Mouse (Mus musculus) neural tube, embryonic 14.5 days (tissue): ENCODE results near the gene Gm49403. TPM values are rescaled to one million over a fixed set of nuclear protein-coding genes. Genes with fewer than 3 reads are reported as not detected.
A peak's percentile ranks its signal among the peaks of the same experiment; 100 is the strongest.
"Not testable (repeated sequence)": the region's sequence is repeated elsewhere in the genome, so short reads cannot be mapped to it uniquely, and the experiment has no call there.

Source experiments
- ATAC-seq: fragments of 200-750 bp; cut with Nextera tagmentation; 2 replicates; pipeline ENCODE4 v1.8.0; 2017; ENCODE audit warnings: low read depth, mild to moderate bottlenecking, moderate TSS enrichment, moderate library complexity
- H3K27ac ChIP-seq: fragments of 300-500 bp; sonication (generic); 2 replicates; pipeline ENCODE4 v1.5.1; 2014; ENCODE audit warnings: low read depth, mild to moderate bottlenecking, control low read depth, low read length, moderate library complexity, mixed read lengths
- H3K27me3 ChIP-seq: fragments of 300-500 bp; sonication (generic); 2 replicates; pipeline ENCODE4 v1.6.1; 2014; ENCODE audit warnings: low read length; ENCODE audit not compliant: control insufficient read depth, insufficient read depth
- H3K36me3 ChIP-seq: fragments of 300-500 bp; sonication (generic); 2 replicates; pipeline ENCODE4 v1.6.1; 2014; ENCODE audit warnings: low read length, mixed read lengths; ENCODE audit not compliant: control insufficient read depth, insufficient read depth
- H3K4me1 ChIP-seq: fragments of 300-500 bp; sonication (generic); 2 replicates; pipeline ENCODE4 v1.6.1; 2014; ENCODE audit warnings: low read length; ENCODE audit not compliant: control insufficient read depth, insufficient read depth
- H3K4me2 ChIP-seq: fragments of 300-500 bp; sonication (generic); 2 replicates; pipeline ENCODE4 v1.6.1; 2014; ENCODE audit warnings: mild to moderate bottlenecking, low read depth, low read length, control low read depth
- H3K4me3 ChIP-seq: fragments of 300-500 bp; sonication (generic); 2 replicates; pipeline ENCODE4 v1.5.1; 2014; ENCODE audit warnings: low read depth, low read length, control low read depth, mixed read lengths
- H3K9ac ChIP-seq: fragments of 300-500 bp; sonication (generic); replicated peaks from 2 replicates; pipeline ENCODE4 v1.6.1; 2014; ENCODE audit warnings: low read depth, mild to moderate bottlenecking, control low read depth, low read length, mixed read lengths
- H3K9me3 ChIP-seq: fragments of 300-500 bp; sonication (generic); 2 replicates; pipeline ENCODE4 v1.6.1; 2016; ENCODE audit warnings: low read length; ENCODE audit not compliant: control insufficient read depth
- WGBS: fragments of 180-500 bp; shearing (Covaris S2); extraction: QIAGEN DNeasy Blood & Tissue Kit; methylation state at CpG from one replicate; pipeline ENCODE4 v1.1.7; 2014; 5-methylcytosine and 5-hydroxymethylcytosine counted together
- polyA plus RNA-seq: library from polyadenylated mRNA; unstranded; fragments of >200 nt; fragmentation: Nextera tagmentation; extraction: Ambion mirVana; gene quantifications from 2 replicates; pipeline ENCODE4 v1.2.1, GENCODE M21; 2014

Gm49403 gene
- not detected in 2 replicates for polyA plus RNA-seq

DNA sequence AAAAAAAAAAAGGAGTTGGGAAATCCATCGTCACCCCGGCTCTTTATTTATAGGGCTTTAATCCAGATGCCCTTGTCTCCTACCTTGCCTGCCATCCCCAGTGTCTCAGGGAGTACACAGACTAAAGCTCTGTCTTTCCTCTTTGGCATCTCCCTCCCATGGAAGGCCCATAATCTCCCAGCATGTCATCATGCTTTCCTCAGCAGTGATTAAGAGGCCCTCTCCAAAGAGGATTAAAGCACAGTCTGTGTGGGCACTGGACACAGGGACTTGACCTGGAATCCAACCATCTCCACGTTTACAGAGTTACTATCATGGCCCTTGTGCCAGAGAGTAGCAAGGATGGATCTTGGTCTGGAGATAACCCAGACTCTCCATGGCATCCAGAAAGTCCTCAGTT is at the start of gene Gm49403, which contains the start of gene Lbhd1:
TSS of gene Gm49403 (plus strand) at position 315 of the 400 bp plus-strand sequence.
TSS of gene Lbhd1 (plus strand) at position 117 of the 400 bp plus-strand sequence.
- WGBS = 86% methylated on average over 3 of the region's 3 CpGs
- Histone ChIP-seq H3K4me2 (no peak within 1 kb of the TSS), H3K27ac (no peak within 1 kb of the TSS), H3K27me3 (no peaks in the 10 kb centered on the region), H3K4me1 (peaks cover 18% of the 10 kb centered on the region), H3K9me3 (no peaks in the 10 kb centered on the region), H3K9ac (no peak within 1 kb of the TSS), H3K4me3 (no peak within 1 kb of the TSS), H3K36me3 (no peaks in the 10 kb centered on the region)
- ATAC-seq = no peak

GRCm38 (mm10) chr19:8836327-8836726 is 47.4 kb upstream of the Gm49403 start:
- not testable (repeated sequence) for H3K4me3 ChIP-seq, ATAC-seq, H3K27ac ChIP-seq, H3K9ac ChIP-seq, H3K9me3 ChIP-seq, H3K27me3 ChIP-seq
- peak overlapping the region; percentile 66; the same call in 1 of the 2 replicates for H3K4me2 ChIP-seq
- H3K4me1 ChIP-seq = peaks cover 16% of the 10 kb centered on the region
- WGBS = 97% methylated on average over 10 of the region's 10 CpGs
- H3K36me3 ChIP-seq = peaks cover 28% of the 10 kb centered on the region

DNA sequence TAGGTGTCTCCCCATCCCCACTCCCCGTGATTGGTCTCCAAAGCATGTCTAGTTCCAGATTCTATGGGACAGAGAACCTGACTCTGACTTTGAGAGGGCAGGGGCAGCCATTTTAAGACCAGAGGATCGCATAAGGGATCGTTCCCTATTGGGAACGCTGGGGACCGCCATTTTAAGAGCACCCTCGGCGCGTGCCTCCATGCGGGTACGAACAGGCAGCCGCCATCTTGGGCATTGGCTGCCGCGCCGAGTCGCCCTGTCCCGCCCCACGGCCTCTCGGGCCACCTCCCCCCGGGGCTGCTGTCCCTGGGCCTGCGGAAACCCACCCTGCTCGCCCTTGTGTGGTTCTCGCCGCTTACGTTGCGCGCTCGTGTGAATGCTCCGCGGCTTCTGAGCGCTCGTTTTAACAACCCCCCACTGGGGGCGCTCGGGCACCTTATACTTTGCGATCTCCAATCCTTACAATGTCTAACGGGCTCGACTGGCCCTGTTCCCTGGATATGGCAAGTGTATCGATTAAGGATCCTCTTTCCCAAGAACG is 46.4 kb upstream of the Gm49403 start, which contains the start of gene Bscl2:
TSS of gene Bscl2 (plus strand) at position 217 of the 541 bp plus-strand sequence.
- peaks cover 20% of the 10 kb centered on the region for H3K36me3 ChIP-seq
- under 1% methylated on average over 37 of the region's 38 CpGs for WGBS
- H3K4me2 ChIP-seq = peak within 1 kb of the TSS; percentile 66
- ATAC-seq = peak; percentile 64
- no peaks in the 10 kb centered on the region for H3K27me3 ChIP-seq
- H3K4me1 ChIP-seq = peaks cover 17% of the 10 kb centered on the region
- H3K9ac ChIP-seq = peak within 1 kb of the TSS; percentile 86
- peak within 1 kb of the TSS; percentile 72 for H3K4me3 ChIP-seq
- H3K27ac ChIP-seq = peak within 1 kb of the TSS; percentile 97
- no peaks in the 10 kb centered on the region for H3K9me3 ChIP-seq

- WGBS = 15% methylated on average over 15 of the region's 15 CpGs
- peak; percentile 0; the same call in 1 of the 2 replicates for ATAC-seq
- H3K4me1 ChIP-seq = peaks cover 17% of the 10 kb centered on the region
Measured at GRCm38 (mm10) chr19:8838041-8838730, 45.5 kb upstream of the Gm49403 start.

DNA sequence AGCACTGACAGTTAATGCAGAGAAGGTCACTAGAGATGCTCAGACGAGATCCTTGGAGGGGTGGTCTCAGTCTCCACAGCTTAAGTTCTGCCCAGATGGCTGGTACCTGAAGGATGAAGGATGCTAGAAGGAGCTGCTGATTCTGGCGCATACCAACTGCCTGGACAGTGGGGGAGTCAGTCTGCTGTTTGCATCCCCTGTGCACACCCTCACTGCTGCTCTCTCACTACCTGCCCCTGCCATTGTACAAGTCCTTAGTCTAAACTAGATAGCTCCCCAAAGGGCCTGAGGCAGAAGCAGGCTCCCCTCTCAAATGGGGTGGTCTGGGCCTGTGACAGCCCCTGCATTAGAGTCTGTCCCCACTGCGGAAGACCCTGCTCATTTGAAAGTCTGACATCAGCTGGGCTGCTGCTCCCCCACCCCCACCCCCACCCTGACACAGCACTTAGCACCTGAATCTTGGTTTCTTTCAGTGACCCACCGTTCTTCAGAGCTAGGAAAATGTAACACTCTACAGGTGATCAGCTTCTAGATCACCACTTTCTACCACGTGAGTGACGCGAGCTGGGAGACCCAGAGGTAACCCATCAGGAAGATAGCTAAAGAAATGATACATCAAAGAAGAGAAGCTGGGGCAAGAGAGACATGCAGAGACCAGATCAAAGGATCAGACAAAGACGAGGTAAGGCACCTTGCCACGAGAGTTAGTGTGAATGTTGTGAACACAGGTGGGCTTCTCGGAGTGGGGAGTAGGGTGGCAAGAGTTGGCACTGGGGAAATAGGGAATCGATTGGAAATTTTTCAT is 44.4 kb upstream of the Gm49403 start, which contains the start of gene Gng3:
TSS of gene Gng3 (minus strand) at position 92 of the 805 bp plus-strand sequence.
- ATAC-seq = peak; percentile 92
- Histone ChIP-seq H3K4me1 (peaks cover 17% of the 10 kb centered on the region), H3K9ac (peak within 1 kb of the TSS; percentile 86), H3K9me3 (no peaks in the 10 kb centered on the region), H3K27me3 (no peaks in the 10 kb centered on the region), H3K4me3 (peak within 1 kb of the TSS; percentile 72), H3K36me3 (peaks cover 10% of the 10 kb centered on the region), H3K27ac (peak within 1 kb of the TSS; percentile 97), H3K4me2 (peak within 1 kb of the TSS; percentile 66)
- WGBS = 43% methylated on average over 11 of the region's 11 CpGs

More at GRCm38 (mm10) chr19:8838041-8838730, 45.5 kb upstream of the Gm49403 start:
- Histone ChIP-seq H3K4me3 (peak overlapping the region; percentile 72), H3K27me3 (no peaks in the 10 kb centered on the region), H3K9me3 (no peaks in the 10 kb centered on the region), H3K9ac (peak overlapping the region; percentile 86), H3K36me3 (peaks cover 18% of the 10 kb centered on the region), H3K4me2 (peak overlapping the region; percentile 66), H3K27ac (peak overlapping the region; percentile 97)

- Histone ChIP-seq H3K4me2 (peak overlapping the region; percentile 66), H3K27me3 (no peaks in the 10 kb centered on the region), H3K4me3 (peak overlapping the region; percentile 72), H3K9me3 (no peaks in the 10 kb centered on the region), H3K9ac (peak overlapping the region; percentile 67), H3K36me3 (peaks cover 5% of the 10 kb centered on the region), H3K4me1 (peaks cover 17% of the 10 kb centered on the region), H3K27ac (peak overlapping the region; percentile 97)
- 16% methylated on average over 29 of the region's 29 CpGs for WGBS
- peak; percentile 7; the same call in 1 of the 2 replicates for ATAC-seq
Measured at GRCm38 (mm10) chr19:8839908-8840791, 43.6 kb upstream of the Gm49403 start.

DNA sequence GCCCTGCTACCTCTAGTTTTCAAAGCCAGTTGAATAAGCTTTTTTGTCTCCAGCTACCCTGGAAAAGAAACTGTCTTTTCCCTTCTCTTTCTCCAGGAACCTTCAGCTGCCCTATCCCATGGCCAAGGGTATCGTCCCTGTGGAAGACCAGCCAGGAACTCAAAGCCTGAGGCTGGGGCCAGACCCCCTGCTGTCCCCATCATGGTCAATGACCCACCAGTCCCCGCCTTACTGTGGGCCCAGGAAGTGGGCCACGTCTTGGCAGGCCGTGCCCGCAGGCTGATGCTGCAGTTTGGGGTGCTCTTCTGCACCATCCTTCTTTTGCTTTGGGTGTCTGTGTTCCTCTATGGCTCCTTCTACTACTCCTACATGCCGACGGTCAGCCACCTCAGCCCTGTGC is 42.7 kb upstream of the Gm49403 start:
- no peaks in the 10 kb centered on the region for H3K27me3 ChIP-seq
- H3K36me3 ChIP-seq = peaks cover 10% of the 10 kb centered on the region
- 91% methylated on average over 7 of the region's 7 CpGs for WGBS
- peaks cover 17% of the 10 kb centered on the region for H3K4me1 ChIP-seq
- no peak overlapping the region for H3K27ac ChIP-seq
- H3K9me3 ChIP-seq = no peaks in the 10 kb centered on the region
- peak overlapping the region; percentile 66 for H3K4me2 ChIP-seq
- H3K9ac ChIP-seq = peak overlapping the region; percentile 67
- ATAC-seq = no peak
- H3K4me3 ChIP-seq = peak overlapping the region; percentile 72

DNA sequence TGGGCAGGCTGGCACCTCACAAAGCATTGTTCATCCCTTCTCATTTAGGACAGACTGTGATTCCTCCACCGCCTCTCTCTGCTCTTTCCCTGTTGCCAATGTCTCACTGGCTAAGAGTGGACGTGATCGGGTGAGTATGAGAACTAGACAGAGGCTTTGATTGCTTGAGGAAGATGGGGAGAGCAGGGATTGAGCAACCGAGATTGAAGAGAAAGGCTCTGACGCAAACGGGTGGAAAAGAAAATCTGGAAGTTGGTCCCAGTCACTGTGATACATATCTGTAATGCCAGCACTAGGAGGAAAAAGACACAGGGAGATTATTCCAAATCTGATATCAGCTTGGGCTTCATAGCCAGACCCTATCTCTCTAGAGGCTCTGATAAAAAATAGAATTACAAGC is 40.8 kb upstream of the Gm49403 start:
- no peak overlapping the region for H3K4me2 ChIP-seq
- ATAC-seq = no peak

More for the DNA sequence above, 40.8 kb upstream of the Gm49403 start:
- Histone ChIP-seq H3K27me3 (no peaks in the 10 kb centered on the region), H3K4me3 (no peak overlapping the region), H3K9ac (no peak overlapping the region), H3K36me3 (peaks cover 21% of the 10 kb centered on the region), H3K9me3 (no peaks in the 10 kb centered on the region), H3K4me1 (peaks cover 17% of the 10 kb centered on the region), H3K27ac (no peak overlapping the region)
- 92% methylated on average over 6 of the region's 6 CpGs for WGBS
